Mouse (Mus musculus) urinary bladder, postnatal 14 days (tissue): ENCODE measurements around the gene Poln.
A peak's percentile ranks its signal among the peaks of the same experiment; 100 is the strongest.

ENCODE experiments used
- DNase-seq: peaks from one replicate; pipeline ENCODE4 v3.0.0; 2021; ENCODE audit warnings: low spot score

The Poln gene

GRCm38 (mm10) chr5:34168950-34169891, at the start of gene Poln, which contains the start of gene Haus3:
Gene Poln (minus strand): TSS chr5:34169448.
Gene Haus3 (minus strand): TSS chr5:34169527.
- DNase-seq = peak; percentile 97

- DNase-seq = no peak
Measured at GRCm38 (mm10) chr5:34218672-34219071, 49.4 kb upstream of the Poln start.

- no peak for DNase-seq
Measured at GRCm38 (mm10) chr5:34217756-34218155, 48.5 kb upstream of the Poln start.

- DNase-seq = no peak
Measured at GRCm38 (mm10) chr5:34216025-34216424, 46.8 kb upstream of the Poln start.

- DNase-seq = no peak
Measured at GRCm38 (mm10) chr5:34213659-34214058, 44.4 kb upstream of the Poln start.

GRCm38 (mm10) chr5:34210279-34210678, 41.0 kb upstream of the Poln start:
- peak; percentile 81 for DNase-seq

- DNase-seq = no peak
Measured at GRCm38 (mm10) chr5:34207503-34207902, 38.3 kb upstream of the Poln start.

GRCm38 (mm10) chr5:34205788-34206187, 36.5 kb upstream of the Poln start:
- DNase-seq = no peak

GRCm38 (mm10) chr5:34204911-34205310, 35.7 kb upstream of the Poln start:
- DNase-seq = no peak

- DNase-seq = no peak
Measured at GRCm38 (mm10) chr5:34202006-34202405, 32.8 kb upstream of the Poln start.

- no peak for DNase-seq
Measured at GRCm38 (mm10) chr5:34201396-34201795, 32.1 kb upstream of the Poln start.

GRCm38 (mm10) chr5:34198615-34199014, 29.4 kb upstream of the Poln start:
- DNase-seq = no peak

- no peak for DNase-seq
Measured at GRCm38 (mm10) chr5:34197243-34197642, 28.0 kb upstream of the Poln start.

GRCm38 (mm10) chr5:34196423-34196822, 27.2 kb upstream of the Poln start:
- DNase-seq = no peak

GRCm38 (mm10) chr5:34195786-34196185, 26.5 kb upstream of the Poln start:
- DNase-seq = no peak

GRCm38 (mm10) chr5:34194975-34195662, 25.9 kb upstream of the Poln start:
- no peak for DNase-seq

- no peak for DNase-seq
Measured at GRCm38 (mm10) chr5:34194426-34194825, 25.2 kb upstream of the Poln start.

- peak; percentile 25 for DNase-seq
Measured at GRCm38 (mm10) chr5:34191843-34192242, 22.6 kb upstream of the Poln start.

GRCm38 (mm10) chr5:34191021-34191420, 21.8 kb upstream of the Poln start:
- DNase-seq = peak; percentile 64

GRCm38 (mm10) chr5:34189521-34189920, 20.3 kb upstream of the Poln start:
- DNase-seq = no peak

- DNase-seq = no peak
Measured at GRCm38 (mm10) chr5:34188856-34189255, 19.6 kb upstream of the Poln start.

- DNase-seq = peak; percentile 99
Measured at GRCm38 (mm10) chr5:34187601-34188316, 18.5 kb upstream of the Poln start, which contains the start of gene Mxd4. Gene Mxd4 (minus strand): TSS chr5:34187720.
